Mouse (Mus musculus): ENCODE data around the gene Tnfrsf1b.

Tnfrsf1b gene

DNA sequence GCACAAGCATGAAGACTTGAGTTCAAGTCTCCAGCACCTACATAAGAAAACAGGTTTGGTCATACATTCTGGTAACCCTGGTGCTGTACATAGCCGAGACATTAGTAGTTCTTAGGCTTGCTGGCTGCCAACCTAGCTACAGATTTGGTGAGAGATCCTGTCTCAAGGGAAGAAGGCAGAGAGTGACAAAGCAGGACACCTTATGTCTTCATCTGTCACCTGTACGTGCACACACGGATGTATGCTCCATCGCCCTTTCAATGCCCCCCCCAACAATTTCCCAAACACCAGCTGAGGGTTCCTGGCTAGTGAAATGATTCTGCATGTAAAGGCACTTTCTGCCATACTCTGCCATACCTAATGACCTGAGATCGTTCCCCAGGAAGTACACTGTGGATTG lies 9.5 kb upstream of the Tnfrsf1b start:
- DNase-seq = no peak

DNA sequence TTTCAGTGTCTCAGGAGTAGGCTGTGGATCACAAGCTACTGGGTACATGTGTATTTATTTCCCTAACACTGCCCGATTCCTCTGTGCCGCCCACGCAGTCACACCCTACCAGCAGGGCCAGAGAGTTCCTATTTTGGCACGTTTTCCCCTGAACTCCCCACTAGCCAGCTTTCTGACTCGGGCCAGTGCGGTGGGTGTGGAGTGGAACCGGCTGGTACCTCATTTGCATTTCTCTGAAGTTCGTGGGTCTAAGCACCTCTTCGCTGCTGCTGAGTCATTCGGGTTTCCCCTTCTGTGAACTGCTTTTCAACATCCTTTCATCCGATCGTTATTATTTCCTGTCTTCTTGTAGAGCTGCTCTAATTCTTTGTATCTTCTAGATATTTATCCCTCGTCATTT lies 7.7 kb upstream of the Tnfrsf1b start:
- DNase-seq = no peak

DNA sequence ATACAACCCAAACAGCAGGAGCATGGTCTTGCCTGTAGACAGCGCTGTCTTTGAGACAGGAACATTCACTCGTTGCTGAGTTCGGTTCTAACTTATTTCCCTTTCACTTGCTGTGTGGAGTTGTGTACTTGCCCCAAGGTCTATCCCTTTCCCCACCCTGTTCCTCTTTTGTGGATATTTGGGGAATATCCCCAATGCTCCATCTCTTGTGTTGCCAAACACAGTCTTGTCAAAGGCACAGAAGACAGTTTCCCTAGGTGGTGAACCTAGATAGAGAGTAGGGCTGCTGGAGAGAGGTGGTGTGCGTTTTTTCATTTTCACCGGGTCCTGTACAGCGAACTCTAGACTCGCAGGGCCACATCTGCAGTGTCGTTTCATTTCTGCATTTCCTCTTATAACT lies 5.9 kb upstream of the Tnfrsf1b start:
- DNase-seq = no peak

DNA sequence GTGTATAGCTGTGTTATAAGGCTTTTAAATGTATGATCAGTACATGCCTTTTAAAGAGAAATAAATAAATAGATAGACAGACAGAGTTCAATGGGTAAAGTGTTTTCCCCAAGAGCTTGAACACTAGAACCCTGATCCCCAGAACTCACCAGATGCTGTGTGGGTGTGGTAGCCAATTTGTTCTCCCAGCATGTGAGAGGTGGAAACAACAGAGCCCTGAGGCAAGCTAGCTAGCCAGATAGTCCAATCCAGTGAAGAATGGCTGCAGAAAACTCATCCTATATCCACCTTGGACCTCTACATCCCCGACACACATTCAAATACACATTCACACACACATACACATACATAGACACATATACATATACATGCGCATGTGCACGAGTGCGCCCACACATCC lies 4.9 kb upstream of the Tnfrsf1b start:
- no peak for DNase-seq

DNA sequence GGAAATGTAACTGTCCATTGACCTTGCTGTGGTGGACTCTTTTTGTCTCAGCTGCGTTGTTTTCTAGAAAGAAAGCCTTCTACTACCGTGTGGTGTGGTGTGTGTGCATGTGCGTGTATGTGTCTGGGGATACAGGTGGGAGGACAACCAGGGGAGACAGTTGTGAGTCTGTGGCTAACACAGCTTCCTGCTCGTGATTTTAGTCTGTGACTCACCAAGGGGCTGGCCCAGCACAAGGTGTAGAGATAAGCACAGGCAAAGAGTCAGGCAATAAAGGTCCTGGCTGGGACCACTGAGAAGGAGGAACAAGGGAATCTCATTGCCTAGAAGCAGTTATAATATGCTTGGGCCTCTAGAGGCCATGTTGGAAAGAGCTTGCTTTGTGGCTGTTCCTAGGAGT lies 3.3 kb upstream of the Tnfrsf1b start:
- no peak for DNase-seq

DNA sequence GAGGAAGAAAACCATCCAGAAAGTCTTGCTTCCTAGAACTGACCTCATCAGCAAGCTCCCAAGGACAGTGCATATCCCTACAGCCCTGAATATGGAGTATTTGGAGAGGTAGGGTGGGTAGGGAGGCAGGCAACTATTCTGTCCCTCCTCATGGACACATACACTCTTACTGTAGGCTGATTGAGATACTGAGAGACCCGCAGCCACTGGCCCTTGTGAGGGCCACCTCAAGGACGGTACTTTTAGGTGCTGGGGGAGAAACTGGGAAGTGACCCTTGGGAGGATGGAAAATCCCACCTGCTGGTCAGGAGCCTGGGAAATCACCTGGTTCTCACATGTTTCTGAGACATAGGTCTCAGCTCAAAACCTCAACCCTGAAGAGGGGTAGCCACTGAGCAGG lies 886 bp upstream of the Tnfrsf1b start:
- DNase-seq = no peak

DNA sequence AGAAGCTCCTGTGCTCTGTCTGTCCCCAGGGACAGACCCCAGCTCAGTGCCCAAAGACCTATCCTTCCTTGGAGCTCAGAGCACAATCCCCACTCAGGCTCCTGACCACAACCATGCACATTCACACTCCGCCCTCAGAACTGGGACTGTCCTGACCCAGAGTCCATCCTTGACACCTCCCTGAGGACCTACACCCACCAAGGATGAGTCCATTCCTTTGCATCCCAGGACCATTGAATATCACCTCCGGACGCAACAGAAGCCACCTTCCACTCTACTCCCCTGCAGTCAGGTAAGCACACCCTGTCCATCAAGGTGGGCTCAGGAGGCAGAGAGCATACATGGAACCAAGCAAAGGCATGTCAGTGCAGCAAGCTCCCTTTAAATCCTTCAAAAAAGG lies 1.1 kb downstream of the Tnfrsf1b start:
- DNase-seq = no peak

DNA sequence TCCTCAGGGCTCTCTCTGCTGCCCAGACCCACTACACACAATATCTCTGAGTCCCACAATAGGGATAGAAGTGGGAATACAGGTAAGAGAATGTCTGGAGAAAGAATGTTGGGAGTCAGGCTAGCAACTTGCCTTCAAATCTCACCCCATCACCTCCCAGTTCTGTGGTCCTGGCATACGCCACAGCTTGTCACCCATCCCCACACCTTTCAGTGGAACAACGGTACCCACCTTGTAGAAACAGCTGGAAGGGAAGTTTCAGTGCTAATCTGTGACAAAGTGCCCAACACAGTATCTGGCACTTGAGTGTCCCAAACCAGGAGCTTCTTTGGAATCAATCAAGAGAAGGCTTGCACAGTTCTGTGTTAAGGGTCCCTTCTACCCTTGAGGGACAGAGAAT lies 2.0 kb downstream of the Tnfrsf1b start:
- no peak for DNase-seq

DNA sequence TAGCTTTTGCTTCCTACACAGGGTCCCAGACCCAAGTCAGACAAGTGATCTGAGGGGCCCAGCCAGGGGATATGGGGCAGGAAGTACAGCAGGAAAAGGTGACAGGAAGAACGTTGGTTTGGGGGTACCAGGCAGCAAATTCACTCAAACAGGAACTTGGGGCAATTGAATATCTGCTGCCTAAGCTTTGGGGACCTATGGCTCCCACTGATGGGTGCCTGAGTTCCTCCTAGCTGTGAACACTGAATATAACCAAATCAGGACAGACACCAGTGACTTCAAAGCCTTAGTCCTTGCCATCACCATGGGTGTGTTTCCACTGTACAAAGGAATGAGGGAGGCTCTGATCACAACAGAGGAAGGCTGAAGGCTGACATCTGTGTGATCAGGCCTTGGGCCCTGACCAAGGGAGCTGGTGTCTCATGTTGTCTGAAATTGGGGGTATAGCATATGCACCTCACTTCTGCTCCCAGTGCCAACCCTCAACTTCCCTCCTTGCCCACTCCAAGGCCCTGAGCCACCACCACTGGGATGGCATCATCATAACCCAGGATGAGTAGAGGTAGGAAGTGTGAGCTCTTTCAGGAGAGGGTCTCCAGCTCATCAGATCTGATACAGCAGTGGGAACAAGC lies 3.8 kb downstream of the Tnfrsf1b start:
- DNase-seq = no peak

DNA sequence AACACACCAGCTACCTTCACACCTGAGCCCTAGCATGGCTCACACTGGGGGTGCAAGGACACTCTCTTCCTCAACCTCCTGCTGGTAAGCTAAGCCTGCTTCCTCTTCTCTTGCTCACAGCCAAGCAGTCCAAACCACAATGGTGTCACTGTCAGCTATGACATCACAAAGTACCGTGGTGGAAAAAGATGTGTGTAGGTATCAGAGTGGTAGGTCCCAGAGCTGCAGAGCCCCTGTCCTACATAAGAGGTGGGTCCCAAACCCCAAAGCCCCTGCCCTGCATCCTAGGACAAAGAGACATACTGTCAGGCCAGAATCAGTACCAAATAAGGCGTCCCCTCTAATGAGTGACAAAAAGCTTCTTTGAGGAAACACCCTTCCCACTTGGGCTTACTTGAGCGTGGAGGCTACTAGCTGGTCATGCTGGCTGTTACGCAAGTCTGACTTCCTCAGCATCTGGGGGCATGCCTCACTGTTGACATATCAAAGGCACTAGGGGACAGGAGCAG lies 5.9 kb downstream of the Tnfrsf1b start:
- no peak for DNase-seq

DNA sequence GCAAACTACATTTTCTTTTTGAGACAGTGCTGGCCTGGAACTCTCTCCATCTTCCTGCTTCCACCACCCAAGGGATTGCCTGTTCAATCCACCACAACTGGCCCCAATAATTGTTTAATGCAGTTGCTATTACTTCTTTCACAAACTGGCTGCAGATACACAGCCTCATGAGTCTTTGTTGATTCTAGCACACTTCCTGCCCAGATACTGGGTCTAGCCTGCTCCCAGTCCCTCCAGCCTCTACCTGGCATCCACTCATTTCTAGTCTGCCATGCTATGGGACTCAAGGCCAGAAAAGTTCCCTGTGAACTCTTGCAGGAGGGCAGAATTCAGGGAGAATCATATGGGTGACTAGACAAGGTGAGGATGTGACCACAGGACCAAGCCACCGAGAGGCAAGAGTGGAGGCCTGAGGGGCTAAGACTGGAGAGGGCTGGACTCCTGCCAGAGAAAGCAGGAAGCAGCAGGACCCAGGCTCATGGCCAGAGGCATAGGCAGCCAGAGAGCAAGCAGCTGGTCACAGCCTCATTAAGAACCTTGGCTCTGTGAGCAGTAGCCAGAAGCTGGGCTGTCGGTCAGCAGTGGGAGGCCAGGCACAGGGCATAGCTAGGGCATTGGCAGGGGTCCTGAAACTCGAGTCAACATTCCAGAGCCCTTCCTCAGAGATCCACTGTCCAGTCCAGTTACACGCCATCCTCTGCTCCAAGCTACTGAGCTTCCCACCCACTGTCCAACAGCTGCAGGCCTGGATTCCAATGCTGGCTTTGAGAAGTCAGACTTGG lies 7.4 kb downstream of the Tnfrsf1b start:
- no peak for DNase-seq

DNA sequence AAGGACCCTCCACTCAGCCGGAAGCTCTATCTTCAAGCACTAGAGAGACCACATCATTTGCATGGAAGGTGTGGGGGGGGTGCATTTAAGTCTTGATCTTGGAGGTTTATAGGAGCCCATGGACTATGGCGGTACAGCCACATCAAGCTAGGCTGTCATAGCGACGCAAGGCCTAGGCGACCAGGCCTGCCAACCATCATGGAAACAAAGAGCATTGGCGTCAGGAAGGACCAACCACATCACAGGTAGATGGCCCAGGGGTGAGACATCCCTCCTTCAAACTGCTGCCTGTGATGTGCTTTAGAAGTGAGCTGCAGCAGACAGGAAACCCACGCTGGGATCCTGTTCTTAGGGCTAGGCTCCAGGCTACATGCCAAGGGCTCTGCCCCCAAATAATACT lies 10.6 kb downstream of the Tnfrsf1b start:
- no peak for DNase-seq

DNA sequence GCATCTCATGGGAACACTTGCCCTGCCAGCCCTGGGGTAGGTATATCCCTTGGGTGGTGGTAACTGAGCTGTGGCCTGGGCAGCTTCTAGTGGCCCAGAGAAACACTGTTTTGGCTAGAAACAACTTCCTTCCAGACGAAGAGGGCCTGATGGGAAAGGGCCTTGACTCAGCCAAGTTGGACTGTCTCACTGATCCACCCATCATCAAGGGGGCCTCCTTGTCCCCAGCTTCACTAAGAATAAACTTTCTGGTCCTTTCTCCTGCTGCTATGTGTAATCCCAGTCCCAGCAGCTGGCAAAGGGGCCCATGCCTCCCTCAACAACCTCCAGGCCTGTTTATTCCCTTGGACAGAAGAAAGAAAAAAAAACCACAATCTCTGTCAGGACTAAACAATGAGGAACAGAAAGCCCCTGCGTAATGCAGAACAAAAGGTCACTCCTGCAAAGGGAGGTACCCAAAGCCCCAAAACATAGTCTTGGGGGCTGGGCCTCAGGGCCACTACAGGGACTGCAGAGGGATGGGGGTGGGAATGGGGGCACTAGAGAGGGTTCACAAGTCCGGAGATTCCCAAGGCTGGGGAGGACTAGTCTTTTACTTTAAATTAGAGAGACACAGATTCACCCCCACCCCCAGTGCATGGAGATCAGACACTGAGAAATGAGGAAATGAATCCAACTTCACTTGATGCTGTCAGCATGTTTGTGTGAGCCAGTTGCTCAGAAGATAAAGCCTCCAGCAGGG lies 13.0 kb downstream of the Tnfrsf1b start:
- DNase-seq = no peak

DNA sequence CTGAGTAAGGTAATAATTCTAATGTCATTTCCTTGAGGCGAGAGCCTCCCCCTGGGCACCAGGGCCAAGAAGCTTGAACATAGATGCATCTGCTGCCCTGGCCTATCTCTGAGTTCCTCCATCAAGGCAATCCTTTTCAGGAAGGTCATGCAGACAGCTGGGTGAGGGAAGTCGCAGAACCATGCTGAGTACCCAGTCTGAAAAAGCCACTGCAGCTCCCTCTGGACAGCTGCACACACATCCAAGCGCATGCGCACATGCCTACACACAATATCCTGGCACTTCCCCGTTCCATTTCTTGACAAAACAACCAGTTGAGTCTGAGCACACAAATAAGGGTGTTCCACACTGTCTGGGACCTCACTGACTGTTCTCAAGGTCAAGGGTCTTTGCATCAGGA lies 14.9 kb downstream of the Tnfrsf1b start:
- no peak for DNase-seq

DNA sequence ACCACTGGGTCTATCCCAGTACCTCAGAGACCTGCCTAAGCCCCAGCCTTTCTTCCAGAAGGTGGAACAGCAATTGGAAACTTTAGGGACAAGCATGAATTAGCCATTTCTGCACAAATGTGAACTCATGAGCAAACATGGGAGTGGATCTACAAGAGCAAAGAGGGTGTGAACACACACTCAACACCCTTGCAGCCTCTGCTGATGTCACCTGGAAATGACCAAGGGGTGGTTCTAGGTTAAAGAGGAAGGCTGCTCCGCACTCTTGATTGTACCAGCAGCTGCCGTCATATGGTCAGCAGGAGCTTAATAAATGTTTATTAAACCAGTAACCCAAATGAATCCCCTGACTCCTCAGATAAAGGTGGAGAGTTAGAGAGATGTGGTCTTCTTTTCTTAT lies 16.0 kb downstream of the Tnfrsf1b start:
- no peak for DNase-seq

DNA sequence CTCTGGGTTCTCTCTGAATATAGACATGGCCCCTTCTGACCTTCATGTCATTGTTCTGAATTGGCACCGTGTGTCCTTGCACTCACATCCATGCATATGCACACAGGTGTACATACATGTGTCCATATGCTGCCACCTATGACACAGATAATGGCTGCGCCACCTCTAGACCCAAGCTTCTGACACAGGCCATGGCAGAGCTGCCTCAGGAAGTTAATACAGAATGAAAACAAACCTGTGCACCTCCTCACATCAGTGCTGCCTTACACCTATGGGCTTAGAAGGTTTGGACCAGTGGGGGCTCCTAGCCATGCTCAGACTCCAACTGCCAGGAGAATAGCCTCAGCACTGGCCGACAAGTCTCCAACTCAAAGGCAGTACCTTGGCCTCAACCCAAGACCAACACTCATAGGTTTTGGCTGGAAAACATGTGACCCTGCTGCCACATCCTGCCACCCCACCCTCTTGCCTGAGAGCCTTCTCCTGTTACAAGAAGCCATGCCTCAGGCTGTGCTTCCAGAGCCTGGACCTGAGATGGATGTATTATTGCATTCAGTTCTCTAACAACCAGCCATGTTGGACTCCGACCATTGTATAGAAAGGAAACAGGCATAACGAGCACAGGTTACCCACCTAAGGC lies 17.0 kb downstream of the Tnfrsf1b start:
- DNase-seq = no peak

DNA sequence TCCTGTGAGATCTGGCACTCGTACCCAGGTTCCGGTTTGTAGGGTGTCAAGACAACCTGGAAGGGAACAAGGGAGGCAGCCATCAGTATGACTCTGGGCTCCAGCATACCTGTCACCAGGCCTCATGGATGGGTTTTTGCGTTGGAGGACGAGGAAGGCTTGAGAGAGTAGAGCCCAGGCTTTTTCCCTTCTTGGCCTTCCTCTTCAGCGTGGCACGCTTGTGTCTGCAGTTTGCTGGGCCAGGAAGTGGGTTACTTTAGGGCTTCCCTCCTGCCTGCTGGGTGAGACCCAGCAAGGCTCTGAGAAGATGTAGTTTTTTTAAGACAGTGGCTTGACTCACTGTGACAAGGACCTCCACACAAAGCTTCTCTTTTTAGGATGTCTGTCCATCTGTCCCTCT lies 17.6 kb downstream of the Tnfrsf1b start:
- DNase-seq = no peak

DNA sequence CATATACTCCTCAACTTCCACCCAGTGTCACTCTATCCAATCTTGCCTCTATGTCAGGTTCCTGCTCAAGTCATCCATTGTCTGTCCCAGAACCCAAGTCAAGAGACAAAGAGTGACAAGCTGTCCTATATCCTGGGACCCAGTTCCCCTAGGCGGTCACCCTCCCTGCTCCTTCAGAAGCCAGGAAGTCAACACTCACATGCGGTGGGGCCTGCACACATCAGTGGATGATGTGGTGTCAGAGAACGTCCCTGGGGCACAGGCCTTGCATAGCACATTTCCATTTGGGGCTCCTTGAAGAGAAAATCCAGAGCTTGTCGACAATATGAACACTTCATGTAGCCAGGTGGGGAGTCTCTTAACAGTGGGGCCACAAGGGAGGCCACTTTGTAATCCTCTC lies 22.1 kb downstream of the Tnfrsf1b start:
- no peak for DNase-seq

DNA sequence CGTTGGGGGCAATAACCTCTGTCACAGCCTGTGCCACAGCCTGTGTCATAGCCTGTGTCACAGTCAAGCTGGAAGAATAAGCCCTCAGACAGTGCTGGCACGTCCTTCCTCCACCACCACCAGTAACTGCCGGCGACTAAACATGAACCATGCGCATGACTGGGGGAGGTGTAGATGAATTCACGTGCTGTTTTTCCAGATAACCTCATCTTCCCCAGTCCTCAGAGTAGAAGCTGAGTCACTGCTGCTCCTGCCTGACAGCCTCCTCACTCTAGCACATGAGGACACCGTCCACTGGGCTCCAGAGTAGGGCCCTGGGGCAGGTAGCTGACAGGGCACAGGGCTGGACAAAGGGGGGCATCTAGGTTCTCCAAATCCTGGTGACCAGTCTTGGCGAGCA lies 24.6 kb downstream of the Tnfrsf1b start:
- no peak for DNase-seq

DNA sequence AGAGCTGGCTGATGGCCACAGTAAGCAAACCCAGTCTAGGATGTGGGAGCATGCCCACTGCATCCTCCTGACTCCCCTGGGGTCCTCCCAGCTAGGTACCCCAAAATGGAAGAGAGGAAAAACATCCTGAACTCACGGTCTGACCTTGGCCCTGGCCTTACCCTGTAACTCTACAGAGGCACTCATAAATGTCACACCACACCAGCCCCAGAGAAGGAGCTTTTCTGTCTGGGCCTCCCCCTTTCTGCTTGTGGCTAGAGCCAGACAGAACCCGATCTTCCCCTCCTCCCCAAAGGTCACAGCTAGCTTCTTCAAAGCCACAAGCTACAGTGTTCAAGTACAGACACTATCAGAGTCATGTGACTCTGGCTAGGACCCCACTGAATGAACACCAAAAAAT lies 25.3 kb downstream of the Tnfrsf1b start:
- no peak for DNase-seq

DNA sequence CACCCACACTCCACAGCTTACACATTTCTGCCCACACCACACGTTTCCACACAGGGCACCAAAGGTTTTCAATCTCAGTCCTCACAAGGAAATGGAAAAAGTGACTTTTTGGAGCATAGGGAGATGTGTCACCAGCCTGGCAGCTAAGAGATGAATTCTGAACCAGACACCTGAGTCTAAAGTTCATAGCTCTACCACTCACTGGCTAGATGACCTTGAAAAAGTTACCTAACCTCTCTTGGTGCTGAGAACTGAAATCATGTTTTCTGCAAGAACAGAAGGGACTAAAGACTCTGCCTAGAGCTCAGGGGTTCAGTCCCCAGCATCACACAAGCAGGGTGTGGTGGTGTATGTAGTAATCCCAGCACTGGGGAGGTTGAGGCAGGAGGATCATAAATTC lies 26.7 kb downstream of the Tnfrsf1b start:
- DNase-seq = no peak

DNA sequence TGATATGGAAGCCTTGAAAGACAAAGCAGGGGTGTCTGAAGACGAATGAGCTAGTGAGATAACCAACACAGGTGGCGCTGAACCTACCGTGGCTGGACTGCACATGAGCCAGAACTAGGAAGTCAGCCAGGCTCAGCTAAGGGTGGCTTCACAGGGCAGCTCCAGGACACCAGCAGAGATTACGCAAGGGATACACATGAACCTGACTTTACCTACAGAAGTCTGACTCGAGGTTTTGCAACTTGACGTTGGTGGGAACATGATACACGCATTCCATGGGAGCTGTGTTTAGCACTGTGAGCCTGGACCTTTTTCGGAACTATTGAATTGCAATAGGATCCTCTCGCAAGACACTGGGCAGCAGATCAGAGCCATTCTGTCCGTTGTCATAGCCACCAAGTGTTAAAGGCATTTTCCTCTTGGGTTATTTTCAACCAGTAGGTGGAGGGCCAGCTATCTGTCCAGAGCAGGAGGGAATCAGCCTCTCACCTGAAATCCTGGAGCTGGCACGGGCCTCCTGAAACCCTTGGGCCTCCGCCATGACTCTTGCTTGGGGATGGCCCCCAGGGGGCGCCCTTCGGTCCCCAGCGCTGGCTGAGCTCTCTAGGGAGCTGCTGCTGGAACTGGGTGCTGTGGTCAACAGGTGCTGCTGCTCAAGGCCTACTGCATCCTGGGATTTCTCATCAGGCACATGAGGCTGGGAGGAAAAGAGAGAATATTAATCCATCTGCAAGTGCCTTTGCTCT lies 27.3 kb downstream of the Tnfrsf1b start:
- DNase-seq = peak; percentile 3

DNA sequence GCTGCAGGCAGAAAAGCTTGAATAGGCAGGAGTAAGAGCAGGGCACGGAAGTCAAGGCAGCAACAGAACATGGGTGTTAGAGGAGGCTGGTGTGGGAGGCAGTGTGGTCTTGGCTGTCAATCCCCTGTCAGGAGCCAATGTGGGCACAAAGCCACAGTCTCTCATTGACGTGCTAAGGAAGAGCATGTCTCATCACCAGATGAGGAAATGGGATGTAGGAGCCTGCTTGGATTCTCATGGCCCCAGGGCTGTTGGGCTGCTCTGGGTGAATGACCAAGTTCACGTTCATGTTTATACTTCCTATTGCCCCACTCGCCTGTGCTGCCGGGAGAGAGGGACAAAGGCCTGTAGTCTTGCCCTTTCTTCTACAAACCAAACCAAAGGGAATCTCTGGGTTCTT lies 28.8 kb downstream of the Tnfrsf1b start:
- no peak for DNase-seq

Measured in cerebellum, adult 11 months (tissue).